Mouse (Mus musculus): ENCODE data around the gene Sphk2.
A peak's percentile ranks its signal among the peaks of the same experiment; 100 is the strongest.

The Sphk2 gene

DNA sequence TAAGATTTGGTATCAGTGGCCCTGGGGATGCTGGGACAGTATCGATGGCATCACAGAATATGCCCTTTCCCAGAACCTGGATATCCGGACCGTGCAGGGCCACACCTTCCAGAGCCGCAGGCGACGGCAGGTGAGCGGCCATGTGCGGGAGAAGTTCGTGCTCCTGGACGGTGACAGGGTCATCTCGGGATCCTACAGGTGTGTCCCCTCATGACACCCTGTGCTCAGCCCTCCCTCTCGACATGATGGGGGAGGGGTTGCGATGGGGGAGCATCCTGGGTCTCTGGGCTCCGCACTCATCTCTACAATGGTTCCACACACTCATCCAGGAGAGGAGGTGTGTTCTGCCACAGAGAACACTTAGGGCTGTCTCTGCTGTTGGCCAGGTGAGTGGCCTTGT lies 6.0 kb upstream of the Sphk2 start:
- DNase-seq (ENCODE audit: low read depth), result no peak

DNA sequence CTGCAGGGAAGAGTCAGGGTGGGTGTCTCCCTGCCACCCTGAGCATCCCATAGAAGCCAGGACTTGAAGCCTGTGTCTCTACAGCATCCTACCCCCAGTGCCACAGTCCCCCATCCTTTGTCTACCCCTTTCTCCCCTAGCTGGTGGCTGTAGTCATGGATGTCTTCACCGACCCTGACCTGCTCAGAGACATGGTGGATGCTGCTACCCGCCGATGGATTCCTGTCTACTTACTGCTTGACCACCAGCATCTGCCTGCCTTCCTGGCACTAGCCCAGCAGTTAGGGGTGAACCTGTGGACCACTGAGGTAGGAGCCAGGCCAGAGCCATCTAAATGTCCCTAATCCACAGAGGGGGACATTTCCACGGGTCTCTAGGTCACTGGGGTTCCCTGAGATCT lies 5.5 kb upstream of the Sphk2 start:
- DNase-seq (ENCODE audit: low read depth), result no peak

DNA sequence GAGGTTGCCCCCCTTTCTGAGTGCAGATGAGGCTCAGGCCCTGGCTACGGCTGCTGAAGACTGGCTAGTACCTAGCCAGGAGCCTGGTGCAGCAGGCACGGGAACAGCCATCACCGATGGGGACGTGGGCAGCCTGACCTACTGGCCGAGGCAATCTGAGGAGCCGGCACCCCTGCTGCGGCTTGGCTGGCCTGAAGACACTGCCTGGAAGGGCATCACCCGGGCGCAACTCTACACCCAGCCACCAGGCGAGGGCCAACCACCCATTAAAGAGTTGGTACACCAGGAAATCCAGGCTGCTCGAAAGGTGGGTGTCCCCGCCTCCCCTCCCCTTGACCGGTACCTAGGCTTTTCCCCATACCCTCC lies 4.5 kb upstream of the Sphk2 start:
- no peak for DNase-seq (ENCODE audit: low read depth)

DNA sequence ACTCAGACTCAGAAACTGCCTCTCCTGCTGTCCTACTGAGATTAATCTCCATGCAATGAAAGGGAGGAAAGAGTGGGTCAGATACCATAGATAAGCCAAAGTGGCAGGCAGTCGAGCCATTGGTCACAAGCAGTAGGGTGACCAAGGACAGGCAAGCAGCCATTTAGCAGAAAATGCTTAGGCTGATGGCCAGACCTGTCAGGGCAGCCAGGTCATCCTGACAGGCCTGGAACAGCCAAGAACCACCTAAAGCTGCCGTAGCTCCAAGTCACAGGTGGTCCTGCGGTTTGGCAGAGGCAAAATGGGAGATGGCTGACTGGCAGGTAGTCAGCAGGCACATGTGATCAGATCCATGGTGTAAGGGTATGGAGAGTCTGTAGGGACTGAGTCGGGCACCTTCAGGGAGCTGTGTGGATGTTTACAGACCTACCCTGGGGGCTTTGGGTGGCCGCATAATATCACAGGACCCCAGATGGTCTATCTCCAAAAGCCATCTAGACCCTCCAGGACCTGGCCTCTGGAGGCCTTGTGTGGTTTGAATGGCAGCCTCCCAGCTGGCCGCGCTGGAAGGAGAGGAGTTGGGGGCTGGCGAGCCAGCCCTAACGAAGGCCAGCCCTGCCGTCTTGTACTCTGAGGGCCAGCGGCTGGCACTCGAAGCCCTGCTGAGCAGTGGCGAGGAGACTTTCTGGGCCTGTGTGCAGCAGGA lies 4.0 kb upstream of the Sphk2 start:
- no peak for DNase-seq (ENCODE audit: low read depth)

DNA sequence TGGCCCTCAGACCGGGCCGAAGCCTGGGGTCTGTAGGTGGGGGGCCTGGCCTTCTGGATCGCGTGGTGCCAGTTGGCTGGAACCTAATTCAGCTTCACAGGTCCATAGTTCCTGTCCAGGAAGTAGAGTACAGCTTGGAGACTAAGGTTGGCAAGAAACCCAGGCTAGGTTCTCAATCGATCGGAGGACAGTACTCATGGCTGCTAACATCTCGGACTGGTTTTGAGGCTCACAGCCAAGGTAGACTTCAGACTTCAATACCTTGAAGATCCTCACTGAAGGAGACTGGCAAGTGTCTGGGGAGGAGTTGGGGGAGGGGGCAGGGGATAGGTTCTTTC lies 3.4 kb upstream of the Sphk2 start:
- no peak for DNase-seq (ENCODE audit: low read depth)

DNA sequence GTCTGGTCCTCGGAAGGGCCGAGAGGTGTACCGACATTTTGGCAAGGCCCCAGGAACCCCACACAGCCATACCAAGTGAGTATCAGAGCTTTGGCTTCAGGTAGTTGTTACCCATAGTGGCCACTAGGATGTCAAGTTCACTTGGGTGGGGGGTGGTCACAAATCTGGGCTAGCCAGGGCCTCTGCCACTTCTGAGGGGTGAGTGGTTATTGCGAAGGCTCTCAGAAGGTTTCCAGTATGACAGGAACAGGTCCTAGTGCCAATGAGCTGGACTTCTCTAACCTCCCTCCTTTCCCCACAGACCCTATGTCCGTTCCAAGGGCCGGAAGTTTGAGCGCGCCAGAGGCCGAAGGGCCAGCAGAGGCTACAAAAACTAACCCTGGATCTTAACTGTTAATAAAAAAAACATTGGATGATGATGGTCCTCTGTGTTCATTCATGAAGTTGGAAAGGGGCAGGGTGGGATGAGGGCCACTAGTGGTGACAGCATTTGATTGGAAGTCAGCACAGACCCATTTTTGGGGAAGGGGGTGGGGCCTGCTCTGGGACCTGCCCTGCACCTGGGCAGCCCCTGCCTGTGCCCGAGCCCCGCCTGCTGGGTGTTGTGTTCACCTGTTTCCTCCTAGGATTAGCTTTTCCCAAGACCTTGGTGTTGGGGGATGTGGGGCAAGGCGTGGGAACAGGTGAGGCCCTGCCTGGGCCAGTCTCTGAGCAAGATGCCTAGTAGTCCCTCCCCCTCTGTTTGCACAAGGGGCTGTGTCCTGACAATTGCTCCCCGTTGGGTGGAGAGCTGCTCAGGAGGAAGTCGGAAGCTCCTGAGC lies 2.8 kb upstream of the Sphk2 start, which contains the start of gene Fam83e:
TSS of gene Fam83e (plus strand) at position 800 of the 821 bp plus-strand sequence.
- DNase-seq (ENCODE audit: low read depth), result peak; percentile 44

DNA sequence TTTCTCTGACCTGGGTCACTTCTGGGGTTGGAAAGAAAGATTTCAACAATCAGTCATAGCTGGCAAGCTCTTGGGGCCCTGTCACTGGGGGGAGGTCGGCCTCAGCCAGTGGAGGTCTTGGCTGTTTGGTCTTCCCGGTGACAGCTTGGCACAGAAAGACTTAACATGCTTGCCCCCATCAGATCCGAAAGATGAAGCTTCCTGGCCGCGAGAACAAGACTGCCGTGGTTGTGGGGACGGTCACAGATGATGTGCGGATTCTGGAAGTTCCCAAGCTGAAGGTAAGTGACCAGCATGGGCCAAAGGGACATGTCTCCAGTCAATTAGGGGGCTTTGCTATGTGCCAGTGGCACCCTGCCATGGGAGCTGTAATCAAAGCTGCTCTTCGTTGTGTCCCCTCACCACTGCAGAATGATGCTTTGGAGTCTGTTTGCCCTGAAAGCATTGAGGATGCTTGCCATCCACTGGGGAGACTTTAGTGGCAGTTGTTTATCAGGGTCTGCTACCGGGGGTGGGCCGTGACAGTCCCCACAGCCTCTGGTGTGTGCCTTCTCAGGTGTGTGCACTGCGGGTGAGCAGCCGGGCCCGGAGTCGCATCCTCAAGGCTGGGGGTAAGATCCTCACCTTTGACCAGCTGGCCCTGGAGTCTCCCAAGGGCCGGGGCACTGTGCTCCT lies 2.1 kb upstream of the Sphk2 start:
- no peak for DNase-seq (ENCODE audit: low read depth)

DNA sequence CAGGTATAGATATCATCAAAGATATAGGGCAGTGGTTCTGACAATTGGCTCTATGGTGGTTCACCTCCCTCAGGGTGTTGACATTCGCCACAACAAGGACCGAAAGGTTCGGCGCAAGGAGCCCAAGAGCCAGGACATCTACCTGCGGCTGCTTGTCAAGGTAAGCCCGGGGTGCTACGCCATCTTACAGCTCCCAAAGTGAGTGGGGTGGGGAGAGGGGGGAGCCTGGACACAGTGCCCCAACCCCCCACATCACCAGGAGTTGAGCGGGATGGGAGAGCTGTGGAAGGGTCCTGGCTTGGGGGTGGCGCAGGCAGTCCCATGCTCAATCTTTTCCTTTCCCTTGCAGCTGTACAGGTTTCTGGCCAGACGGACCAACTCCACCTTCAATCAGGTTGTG lies 1.4 kb upstream of the Sphk2 start:
- DNase-seq (ENCODE audit: low read depth), result no peak

DNA sequence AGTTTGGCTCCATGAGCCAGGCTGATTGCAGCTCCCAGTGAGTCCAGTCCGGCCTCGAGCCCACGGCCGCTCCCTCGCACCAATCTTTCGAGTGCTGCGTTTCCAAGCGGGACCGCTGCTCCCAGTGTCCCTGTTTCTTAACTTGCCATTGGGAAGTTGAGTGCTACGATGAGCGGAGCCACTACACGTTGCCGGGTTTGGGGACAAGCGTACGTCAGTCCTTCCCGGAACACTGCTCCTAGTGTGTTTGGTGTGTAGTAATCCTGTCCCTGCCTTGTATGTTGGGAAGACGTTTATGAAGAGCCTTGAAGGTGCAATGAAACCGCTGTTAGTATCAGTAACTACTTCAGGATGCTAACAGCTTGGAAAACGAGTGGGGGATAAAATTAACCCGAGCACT lies 529 bp upstream of the Sphk2 start:
- DNase-seq (ENCODE audit: low read depth), result no peak

DNA sequence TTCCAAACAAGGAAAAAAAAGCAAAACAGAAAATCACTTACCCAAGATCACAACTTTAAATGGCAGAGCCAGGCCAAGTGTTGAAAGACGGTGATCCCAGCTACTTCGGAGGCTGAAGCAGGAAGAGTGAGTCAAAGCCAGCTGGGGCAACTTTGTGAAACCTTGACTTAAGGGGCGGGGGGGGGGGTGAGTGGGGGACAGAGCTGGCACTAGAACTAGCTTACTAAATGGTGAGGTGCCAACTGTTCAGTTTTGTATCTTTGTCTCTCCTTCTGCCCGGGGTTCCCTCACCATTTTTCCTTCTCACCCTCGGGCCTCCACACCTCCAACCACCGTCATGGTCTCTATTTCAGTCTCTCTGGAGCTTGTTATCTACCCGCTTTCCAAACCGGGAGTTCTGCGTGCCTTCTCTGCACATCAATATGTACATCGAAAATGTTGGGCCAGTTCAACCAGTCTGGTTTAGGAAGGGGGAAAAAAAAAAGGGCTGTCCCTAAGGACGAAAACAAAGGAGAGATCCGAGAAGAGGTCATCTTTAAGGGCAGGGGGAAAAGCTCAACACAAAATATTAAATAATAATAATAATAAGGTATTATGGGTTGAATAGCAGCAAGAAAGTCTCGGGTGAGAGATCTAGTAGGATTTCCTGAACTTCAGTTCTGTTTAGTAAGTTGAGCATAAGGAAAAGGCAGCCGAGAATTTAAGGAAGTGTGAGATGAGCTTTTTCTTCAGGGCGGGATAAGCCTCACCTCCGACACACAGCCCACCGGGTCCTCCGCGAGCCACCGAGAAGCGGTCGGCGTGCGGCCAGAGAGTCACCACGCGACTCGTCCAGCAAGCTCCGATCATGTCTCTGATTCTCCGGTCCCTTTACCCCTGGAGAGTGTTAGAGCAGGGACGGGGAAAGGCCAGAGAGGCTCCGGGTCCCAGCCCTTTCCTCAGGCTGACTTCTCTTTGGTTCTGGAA lies 567 bp downstream of the Sphk2 start:
- DNase-seq (ENCODE audit: low read depth), result peak; percentile 26

DNA sequence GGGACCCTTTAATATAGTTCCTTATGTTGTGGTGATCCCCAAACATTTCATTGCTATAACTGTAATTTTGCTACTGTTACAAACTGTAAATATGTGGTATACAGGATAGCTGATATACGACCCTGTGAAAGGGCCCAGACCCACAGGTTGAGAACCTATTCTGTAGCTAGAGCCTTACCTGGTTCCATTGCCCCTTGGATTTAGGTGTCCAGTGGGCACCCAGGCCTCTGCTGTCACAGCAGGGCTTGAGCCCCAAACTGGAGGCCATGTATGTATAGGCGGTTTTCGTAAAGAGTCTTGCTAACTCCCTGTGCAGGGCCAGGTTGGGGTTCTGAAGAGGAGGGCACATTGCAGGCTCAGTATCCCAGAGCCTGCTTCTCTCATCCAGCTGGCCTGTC lies 1.3 kb downstream of the Sphk2 start:
- peak; percentile 28 for DNase-seq (ENCODE audit: low read depth)

DNA sequence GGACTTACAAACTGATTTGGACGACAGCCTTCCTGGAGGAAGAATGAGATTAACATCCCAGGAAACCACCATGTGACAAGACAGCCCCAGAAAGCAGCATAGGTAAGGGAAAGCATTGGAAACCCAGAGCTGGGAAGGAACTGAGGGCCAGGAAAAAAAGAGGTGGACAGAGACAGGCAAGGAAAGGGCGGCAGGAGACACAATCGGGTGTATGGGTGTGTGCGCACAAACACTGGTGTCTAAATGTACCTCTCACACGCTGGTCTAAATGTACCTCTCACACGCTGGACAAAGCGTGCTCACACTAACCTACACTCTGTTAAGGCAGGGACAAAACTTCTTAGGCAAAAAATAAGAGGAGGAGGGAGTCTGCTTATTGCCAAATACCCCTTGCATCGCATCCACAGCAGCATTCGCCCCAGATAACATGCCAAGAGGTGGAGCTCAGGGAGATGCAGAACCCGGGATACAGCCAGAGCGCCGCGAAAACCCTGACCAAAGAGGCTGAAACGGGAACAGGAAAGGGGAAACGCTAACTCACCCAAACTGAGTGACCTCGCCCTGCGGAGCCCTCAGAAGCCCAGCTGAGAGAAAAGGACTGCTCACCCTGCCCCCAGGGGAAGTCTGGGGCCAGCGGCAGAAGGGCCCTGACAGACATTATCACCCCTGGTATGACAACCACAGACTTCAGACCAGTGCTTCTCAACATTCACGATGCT lies 1.9 kb downstream of the Sphk2 start:
- no peak for DNase-seq (ENCODE audit: low read depth)

DNA sequence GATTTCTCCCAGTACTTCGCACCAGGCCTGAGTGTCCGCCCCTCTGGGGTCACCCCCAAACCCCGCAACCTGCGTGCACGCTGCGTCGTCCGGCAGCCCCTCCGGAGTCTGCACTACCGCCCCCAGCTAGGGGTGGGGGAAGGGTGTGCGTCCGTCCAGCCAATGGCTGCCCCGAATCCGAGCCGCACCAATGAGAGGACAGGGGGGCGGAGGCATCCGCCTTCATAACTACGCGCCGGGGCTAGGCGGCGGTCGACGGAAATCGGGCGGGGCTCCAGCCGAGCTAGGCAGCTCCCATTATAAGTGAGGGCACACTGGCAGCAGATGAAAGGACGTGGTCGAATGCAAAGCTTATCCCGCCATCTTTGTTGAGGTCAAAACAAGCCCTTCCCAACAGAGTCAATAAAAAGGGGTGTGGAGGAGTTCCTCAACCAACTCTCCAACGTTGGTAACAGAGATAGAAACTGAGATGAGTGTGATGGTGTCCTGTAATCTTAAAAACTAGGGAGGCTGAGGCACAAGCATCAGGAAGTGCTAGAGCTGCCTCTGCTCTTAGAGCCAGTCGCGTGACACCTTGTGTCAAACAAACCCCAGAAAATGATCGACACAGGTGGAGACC lies 2.6 kb downstream of the Sphk2 start, which contains the start of gene Rpl18:
TSS of gene Rpl18 (plus strand) at position 368 of the 619 bp plus-strand sequence.
- DNase-seq (ENCODE audit: low read depth), result peak; percentile 96

DNA sequence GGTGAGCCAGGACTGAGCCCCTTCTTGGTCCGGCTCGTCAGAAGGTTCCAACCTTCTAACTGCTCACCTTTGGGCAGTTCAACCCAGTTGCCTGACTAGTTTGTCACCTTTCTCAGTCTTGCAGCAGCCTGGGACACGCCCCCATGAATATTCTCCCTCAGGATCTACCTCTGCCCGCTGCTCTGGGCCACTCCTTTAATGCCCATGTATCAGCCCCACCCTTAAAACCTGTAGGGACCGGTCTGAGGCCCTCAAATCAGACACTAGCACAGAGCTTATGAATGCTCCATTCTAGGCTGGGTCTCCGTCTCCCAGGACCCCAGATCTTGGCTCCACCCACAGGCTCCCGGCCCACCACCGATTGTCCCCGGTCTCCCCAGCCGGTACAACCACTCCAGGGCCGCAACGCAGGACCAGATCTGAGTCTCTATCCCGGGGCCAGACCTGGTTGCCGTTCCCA lies 3.1 kb downstream of the Sphk2 start:
- DNase-seq (ENCODE audit: low read depth), result no peak

DNA sequence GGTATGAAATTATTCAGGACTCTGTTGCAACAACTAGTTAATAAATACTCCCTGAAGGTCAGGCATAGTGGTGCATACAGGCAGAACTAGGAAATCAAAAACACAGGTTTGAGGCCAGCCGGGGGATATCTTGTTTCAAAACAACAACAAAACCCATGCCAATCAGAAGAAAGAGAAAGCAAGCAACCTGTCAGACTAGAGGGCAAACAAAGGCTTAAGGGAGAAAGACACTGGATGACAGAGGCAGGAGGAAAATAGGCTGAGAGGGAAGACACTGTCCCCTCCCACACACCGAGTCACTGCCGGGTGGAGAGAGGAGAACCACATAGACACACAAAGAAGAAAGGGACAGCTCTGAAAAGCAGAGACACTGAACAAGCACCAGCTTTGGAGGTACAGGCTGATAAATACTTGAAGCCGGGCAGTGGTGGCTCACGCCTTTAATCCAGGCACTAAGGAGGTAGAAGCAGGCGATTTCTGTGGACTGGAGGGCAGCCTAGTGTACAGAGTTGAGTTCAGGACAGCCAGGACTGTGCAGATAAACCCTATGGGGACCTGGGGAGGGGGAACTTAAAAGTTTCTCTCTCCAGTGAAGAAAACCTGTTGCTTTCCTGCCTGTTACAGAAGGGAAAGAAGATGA lies 3.8 kb downstream of the Sphk2 start:
- peak; percentile 18 for DNase-seq (ENCODE audit: low read depth)

DNA sequence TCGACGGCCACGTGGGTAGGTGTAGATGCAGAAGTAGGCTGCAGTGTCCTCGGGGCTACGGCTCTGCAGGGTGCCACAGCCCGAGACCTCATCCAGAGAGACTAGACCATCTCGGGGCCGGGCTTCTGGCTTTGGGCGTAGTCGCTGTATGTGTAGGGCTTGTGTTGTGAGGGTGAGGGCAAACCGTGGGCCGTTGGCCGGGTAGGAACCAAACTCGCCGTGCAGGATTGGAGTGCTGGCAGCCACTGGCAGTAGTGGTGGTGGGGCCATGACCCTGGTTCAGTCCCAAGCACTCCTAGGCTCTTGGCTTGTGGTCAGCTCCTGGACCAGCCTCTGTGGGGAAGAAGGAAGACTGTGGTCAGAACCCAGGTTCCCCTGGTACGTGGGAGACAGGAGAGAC lies 4.4 kb downstream of the Sphk2 start:
- no peak for DNase-seq (ENCODE audit: low read depth)

DNA sequence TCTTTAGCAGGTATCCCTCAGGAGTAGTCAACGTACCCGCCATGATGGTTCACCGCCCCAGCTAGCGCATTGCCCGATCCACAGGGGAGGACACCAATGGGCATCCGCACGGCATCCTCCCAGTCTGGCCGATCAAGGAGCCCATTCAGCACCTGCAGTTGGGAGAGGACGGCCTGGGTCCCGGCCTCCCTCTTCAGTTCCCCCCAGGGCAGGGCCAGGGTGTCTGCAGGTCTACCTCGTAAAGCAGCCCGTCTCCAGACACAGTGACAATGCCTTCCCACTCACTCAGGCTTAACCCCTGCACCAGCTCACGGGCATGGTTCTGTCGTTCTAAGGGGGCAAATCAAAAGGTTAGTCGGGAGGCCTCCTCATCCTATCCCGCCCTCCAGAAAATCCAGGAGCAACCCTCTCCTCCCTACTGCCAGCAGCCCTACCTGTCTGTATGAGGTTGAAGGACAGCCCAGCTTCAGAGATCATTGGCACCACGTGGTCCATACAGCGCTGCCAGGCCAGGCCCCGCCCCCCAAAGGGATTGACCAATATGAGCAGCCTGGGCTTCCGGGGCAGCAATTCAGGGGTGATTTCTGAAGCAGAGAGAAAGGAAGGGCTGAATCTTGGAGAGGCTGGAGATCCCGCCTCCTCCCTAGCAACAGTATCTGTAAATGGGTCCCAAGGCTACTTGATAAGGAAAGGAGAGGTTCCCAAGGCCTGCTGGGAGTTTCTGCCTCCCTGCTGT lies 5.6 kb downstream of the Sphk2 start:
- peak; percentile 15 for DNase-seq (ENCODE audit: low read depth)

DNA sequence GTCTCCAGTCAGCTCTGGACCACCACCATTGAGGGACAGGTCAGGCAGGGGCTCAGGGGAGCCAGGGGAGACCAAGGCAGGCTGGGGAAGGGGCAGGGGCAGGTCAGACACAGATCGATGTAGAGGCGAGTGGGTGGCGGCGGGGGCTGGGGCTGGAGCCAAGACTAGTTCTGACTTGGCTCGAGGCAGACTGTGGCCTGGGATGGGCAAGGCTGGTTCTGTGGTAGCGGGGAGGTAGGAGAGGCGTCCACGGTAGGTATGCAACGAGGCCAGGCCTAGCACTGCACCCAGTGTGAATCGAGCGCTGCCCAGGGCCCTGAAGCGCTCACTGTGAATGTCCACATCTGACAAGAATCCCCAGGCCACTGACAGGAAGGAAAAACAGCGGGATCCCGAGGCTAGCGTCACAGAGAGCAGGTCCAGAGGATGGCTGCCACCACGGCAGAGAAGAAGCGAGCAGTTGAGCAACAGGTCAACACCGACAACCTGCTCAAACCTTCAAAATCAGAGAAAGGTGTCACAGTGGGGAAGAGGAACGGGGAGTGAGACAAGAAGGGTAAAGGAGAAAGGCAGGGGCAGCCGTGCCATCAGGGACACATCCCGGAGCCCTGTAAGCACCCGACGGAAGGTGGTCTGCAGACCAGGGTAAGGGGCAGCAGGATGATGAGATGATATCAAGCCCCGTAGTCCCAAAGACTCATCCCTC lies 6.3 kb downstream of the Sphk2 start:
- DNase-seq (ENCODE audit: low read depth), result no peak
